Mouse (Mus musculus) Patski (cell line): ENCODE data around the gene Tsfm. TPM values are rescaled to one million over a fixed set of nuclear protein-coding genes. Genes with fewer than 3 reads are reported as not detected.
"Not testable (repeated sequence)": the region's sequence is repeated elsewhere in the genome, so short reads cannot be mapped to it uniquely, and the experiment has no call there.

Experiments
- ATAC-seq: fragments of 100-300 bp; one replicate; pipeline ENCODE4 v1.8.0; 2021
- CTCF ChIA-PET: fragments of 350-600 bp; sonication (Branson Sonifier 250); formaldehyde crosslinking; loops from one replicate; lab custom pipeline; 2022; ENCODE audit warnings: inconsistent platforms; lab: Charles Lee
- POLR2A ChIA-PET: fragments of 350-600 bp; sonication (Branson Sonifier 250); formaldehyde crosslinking; loops from one replicate; lab custom pipeline; 2022; ENCODE audit warnings: antibody characterized with exemption, inconsistent platforms; lab: Charles Lee
- DNase-seq: peaks from one replicate; pipeline ENCODE4 v3.0.0-alpha.2; 2011; ENCODE audit warnings: low read depth, low spot score
- H3K27me3 ChIP-seq: fragments of 371-371 bp; one replicate; pipeline ENCODE4 v1.5.1; 2021
- CTCF ChIP-seq: fragments of 100-300 bp; IDR thresholded peaks from one replicate; pipeline ENCODE4 v1.5.1; 2021
- in situ Hi-C: fragments of 300-500 bp; cut with MboI; formaldehyde crosslinking; loops from 3 replicates; pipeline ENCODE4 v1.11.1; 2018; ENCODE audit warnings: low pct_unique_long_range_greater_than_20kb, mixed read lengths
- polyA plus RNA-seq: library from polyadenylated mRNA; unstranded; gene quantifications from one replicate; pipeline ENCODE4 v1.2.3, GENCODE M21; 2021

Tsfm gene
- polyA plus RNA-seq, 1 experiment from 2014 or later, result 61.7 TPM

DNA sequence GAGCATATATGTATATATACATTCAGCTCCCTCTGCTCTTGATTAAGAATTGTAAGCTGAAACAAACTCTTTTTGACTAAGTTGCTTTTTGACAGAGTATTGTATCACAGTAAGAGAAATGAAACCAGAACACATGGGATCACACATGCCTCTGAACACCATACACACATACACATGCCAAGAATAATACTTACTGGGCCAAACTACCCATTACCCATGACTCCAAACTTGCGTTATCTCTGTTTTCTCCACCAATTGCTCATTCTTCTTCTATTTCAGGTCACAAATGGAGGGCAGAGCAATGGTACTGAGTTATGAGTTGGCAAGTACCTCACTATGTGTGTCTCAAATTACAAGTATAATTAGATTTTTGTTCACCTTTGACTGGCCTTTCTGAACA, 43.3 kb upstream of the Tsfm start:
- no peaks in the 10 kb centered on the region for H3K27me3 ChIP-seq
- DNase-seq (no peak), ATAC-seq (no peak)
- in situ Hi-C loops, result loop anchor here (25.0 kb wide), 1 partner anchor 588 kb away; the partner anchor contains the start of genes Nab2 and Nemp1
- no peak for TF ChIP-seq CTCF
- CTCF ChIA-PET, result interaction anchor here (0.9 kb wide), 1 partner anchor 11 kb away, joined by 3 read pairs; the partner anchor contains the start of gene Cdk4
- POLR2A ChIA-PET, result interaction anchor here (1.5 kb wide), 1 partner anchor 11 kb away, joined by 3 read pairs; the partner anchor contains the start of gene Cdk4

DNA sequence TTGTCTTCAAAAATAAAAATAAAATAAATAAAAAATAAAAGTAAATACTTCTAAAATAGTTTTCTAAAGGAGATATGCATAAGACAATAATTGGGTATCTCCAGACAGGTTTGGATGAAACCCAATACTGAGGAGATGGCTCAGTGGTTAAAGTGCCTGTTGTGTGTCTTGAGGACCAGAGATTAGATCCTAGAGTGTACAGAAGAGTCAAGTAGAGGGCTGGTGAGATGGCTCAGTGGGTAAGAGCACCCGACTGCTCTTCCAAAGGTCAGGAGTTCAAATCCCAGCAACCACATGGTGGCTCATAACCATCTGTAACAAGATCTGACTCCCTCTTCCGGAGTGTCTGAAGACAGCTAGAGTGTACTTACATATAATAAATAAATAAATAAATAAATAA, 42.3 kb upstream of the Tsfm start:
- CTCF ChIA-PET, result interaction anchor here (0.9 kb wide), 1 partner anchor 10 kb away, joined by 3 read pairs; the partner anchor contains the start of gene Cdk4
- ATAC-seq, H3K27me3 ChIP-seq, POLR2A ChIA-PET, DNase-seq: not testable (repeated sequence)
- in situ Hi-C loops, result loop anchor here (25.0 kb wide), 1 partner anchor 589 kb away; the partner anchor contains the start of genes Nab2 and Nemp1

DNA sequence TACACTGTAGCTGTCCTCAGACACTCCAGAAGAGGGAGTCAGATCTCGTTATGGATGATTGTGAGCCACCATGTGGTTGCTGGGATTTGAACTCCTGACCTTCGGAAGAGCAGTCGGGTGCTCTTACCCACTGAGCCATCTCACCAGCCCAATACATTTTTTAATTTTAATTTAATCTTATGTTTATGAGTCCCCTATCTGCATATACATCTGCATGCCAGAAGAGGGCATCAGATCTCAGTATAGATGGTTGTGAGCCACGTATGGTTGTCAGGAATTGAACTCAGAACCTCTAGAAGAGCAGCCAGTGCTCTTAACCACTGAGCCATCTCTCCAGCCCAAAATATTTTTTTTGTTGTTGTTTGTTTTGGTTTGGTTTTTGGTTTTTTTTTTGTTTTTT, 41.6 kb upstream of the Tsfm start:
- POLR2A ChIA-PET, CTCF ChIA-PET, H3K27me3 ChIP-seq, DNase-seq, ATAC-seq: not testable (repeated sequence)
- in situ Hi-C loops, result loop anchor here (25.0 kb wide), 1 partner anchor 590 kb away; the partner anchor contains the start of genes Nab2 and Nemp1

DNA sequence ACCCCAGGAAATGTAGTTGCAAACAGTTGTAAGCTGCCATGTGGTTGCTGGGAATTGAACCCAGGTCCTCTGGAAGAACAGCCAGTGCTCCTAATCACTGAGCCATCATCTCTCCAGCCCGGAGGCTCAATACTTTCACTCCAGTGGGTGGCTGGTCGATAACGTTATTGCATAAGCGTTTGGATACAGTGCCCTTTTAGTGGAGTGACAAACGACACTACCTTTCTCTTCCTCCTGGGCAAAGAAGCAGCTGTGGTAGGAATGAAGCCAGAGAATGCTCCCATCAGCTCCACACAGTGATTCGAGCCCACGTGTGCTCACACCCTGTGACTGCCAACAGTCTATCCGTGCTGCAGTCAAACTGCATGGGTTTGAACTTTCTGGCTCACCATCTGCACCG, 40.6 kb upstream of the Tsfm start:
- ATAC-seq, result no peak
- ChIA-PET POLR2A (no interaction called here), CTCF (interaction anchor here (1.1 to 1.2 kb wide), 2 partner anchors 12 to 13 kb away, joined by 3 read pairs; no protein-coding TSS in a partner anchor)
- DNase-seq, result no peak
- H3K27me3 ChIP-seq, result no peaks in the 10 kb centered on the region
- TF ChIP-seq CTCF, result no peak
- in situ Hi-C loops, result loop anchor here (25.0 kb wide), 1 partner anchor 591 kb away; the partner anchor contains the start of genes Nab2 and Nemp1

DNA sequence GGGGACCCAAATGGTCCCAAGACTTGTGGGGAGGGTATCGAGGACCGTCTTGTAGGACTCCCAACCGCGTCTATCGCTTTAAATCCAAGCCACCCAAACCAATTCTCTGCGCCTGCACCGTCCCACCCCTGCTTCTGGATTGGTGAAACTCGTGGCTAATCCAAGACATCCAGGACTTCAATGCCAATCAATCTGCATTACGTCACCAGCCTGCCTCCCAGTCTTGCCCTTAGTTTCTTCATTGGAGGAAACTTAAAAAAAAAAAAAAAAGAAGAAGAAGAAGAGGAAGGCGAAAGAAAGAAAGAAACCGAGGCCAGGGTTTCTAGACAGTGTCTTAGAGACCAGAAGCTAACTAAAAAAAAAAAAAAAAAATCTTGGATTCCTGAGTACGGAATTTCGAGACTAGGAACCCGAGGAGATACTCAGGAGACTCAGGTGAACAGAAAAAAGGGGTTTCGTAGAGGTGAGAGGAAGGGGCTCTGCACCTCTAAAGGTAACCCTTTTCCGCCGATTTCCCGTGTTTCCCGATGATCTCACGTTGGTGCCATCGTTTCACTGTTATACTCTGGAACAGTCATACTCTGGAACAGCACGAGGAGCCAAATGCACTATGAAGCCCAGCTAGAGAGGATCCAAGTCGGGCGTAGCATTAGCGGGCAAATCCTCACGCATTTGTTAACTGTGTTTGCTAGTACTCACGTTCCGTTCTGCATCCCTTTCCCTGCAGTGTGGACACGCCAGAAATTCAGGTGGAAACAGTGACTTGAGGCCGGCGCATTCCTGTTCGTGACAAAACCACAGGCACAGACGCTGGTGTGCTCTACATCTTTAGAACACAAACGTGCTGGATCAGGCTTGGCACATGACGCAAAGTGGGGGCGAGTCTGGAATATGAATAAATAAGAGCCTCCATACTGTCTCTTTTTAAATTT, 39.8 kb upstream of the Tsfm start, which contains the start of gene Tspan31:
Gene Tspan31, minus strand, starts transcription at position 75 of the 932 bp plus-strand sequence.
- POLR2A ChIA-PET, result interaction anchor here (0.6 to 1.5 kb wide), 3 partner anchors 8 to 1478 kb away, joined by 3 to 4 read pairs (median 4); partner anchors contain the start of genes Eef1akmt3 and Mettl1
- H3K27me3 ChIP-seq, result no peaks in the 10 kb centered on the region
- in situ Hi-C loops, result loop anchor here (25.0 kb wide), 1 partner anchor 592 kb away; the partner anchor contains the start of genes Nab2 and Nemp1
- no peak for TF ChIP-seq CTCF
- ATAC-seq (peak; percentile 86), DNase-seq (peak; percentile 75)
- CTCF ChIA-PET, result interaction anchor here (0.6 to 1.7 kb wide), 3 partner anchors 13 to 24 kb away, joined by 3 to 4 read pairs (median 3); no protein-coding TSS in a partner anchor

DNA sequence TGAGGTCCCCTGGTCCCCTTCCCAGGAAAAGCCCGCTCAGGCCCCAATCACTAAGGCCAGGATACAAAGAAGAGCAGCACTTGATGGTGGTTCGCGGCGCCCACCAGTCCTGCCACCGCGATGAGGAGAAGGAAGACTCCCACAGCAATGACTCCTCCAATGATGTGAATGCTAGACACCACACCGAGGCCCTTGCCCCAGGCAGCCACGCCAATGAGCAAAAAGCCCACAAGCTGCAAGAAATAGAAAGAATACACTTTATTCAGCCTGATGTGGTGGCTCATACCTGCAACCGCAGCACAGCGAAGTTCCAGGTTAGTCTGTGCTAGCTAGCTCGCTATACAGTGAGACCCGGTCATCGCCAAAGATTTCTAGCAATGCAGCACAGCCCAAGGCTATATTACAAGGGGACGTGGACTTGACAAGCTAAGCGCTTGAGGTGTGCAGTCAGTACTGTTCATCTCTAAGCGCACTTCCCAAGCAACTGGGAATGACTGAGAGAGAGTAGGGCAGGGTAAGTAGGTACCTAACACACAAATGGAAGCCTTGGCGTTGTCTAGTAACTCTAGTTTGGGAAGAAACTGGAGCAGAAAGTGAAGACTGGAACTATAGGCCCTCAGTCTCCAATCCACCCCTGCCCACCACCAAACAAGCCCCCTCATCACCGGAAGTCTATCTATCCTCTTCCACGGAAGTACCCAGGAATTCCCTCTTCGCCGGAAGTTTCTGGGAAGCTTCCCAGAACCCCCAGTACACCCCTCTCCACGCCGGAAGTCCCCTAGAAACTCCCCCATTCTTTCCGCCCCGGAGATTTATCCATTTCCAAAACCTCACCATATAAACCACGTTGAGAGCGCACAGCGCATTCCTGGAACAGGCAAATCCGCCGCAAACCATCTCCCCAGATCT, 38.9 kb upstream of the Tsfm start:
- ChIA-PET POLR2A (interaction anchor here (1.5 kb wide), 1 partner anchor 28 kb away, joined by 4 read pairs; the partner anchor contains the start of genes Eef1akmt3 and Mettl1), CTCF (interaction anchor here (0.6 to 1.7 kb wide), 2 partner anchors 14 to 23 kb away, joined by 3 to 4 read pairs; no protein-coding TSS in a partner anchor)
- in situ Hi-C loops, result loop anchor here (25.0 kb wide), 1 partner anchor 593 kb away; the partner anchor contains the start of genes Nab2 and Nemp1
- H3K27me3 ChIP-seq, result no peaks in the 10 kb centered on the region
- no peak for TF ChIP-seq CTCF
- ATAC-seq (peak; percentile 28), DNase-seq (no peak)

DNA sequence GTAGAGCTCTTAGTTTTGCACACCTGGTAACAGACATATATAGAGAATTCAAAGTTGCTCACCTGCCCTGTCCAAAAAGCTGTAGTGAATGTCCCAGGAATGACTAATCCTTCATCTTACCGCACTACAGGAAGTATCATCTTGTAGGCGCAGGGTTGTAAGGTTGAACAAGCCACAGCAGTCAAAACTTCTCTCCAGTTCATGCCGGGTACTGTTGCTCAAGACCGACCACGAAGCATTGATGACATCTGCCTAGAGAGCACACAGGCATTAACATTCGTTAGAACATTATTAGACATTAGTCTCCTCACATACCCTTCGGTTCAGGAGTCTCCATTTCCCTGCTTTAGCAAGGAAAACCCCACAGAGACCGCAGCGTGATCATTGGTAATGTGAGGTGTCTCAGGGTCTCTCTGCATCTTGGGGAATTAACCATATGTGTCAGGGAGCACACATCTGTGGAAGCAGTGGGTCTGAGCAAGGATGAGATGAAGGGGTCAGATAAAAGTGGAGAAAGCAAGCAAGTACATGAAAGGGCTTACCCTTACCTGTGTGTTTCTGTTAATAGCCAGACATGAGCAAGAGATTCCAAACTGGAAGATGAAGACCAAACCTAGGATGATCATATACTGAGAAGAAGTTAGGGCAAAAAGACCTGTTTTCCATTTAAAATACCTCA, 37.9 kb upstream of the Tsfm start:
- ChIA-PET POLR2A (no interaction called here), CTCF (interaction anchor here (1.3 to 1.7 kb wide), 2 partner anchors 10 to 15 kb away, joined by 4 read pairs; no protein-coding TSS in a partner anchor)
- no peak for TF ChIP-seq CTCF
- in situ Hi-C loops, result loop anchor here (25.0 kb wide), 1 partner anchor 594 kb away; the partner anchor contains the start of genes Nab2 and Nemp1
- DNase-seq (no peak), ATAC-seq (no peak)
- no peaks in the 10 kb centered on the region for H3K27me3 ChIP-seq

DNA sequence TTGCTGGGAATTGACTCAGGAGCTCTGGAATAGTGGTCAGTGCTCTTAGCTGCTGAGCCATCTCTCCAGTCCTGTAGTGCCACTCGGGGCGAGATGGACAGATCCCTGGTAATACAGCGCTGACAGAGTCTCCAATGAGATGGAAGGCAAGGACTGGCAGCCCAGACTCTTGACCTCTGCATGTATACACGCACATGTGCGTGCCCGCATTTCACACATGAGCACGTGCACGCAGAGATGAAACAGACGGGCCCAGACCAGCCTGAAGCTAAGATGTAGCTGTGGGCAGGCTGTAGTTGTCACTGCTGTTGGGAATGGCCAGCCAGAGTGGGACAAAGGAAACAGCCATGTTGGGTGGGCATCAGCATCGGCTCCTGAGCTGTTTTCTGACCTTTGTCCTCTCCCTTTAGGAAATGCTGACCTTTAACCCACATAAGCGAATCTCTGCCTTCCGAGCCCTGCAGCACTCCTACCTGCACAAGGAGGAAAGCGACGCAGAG, 35.9 kb upstream of the Tsfm start:
- in situ Hi-C loops, result loop anchor here (25.0 kb wide), 1 partner anchor 596 kb away; the partner anchor contains the start of genes Nab2 and Nemp1

DNA sequence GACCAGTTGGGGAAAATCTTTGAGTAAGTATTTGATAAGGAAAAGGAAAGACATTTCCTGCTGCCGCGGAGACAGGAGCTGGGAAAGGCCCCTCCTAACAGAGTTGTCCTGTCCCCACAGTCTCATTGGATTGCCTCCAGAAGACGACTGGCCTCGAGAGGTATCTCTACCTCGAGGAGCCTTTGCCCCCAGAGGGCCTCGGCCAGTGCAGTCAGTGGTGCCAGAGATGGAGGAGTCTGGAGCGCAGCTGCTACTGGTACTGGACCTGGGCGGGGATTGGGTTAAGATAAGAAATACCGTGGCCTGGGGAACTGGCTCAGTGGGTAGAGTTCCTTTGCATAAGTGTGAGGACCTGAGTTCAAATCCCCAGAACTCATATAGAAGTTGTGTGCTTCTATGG, 35.3 kb upstream of the Tsfm start:
- POLR2A ChIA-PET, result no interaction called here
- DNase-seq (no peak), ATAC-seq (no peak)
- in situ Hi-C loops, result loop anchor here (25.0 kb wide), 1 partner anchor 596 kb away; the partner anchor contains the start of genes Nab2 and Nemp1
- CTCF ChIA-PET, result no interaction called here
- TF ChIP-seq CTCF, result no peak
- H3K27me3 ChIP-seq, result no peaks in the 10 kb centered on the region

More for the DNA sequence above, 35.9 kb upstream of the Tsfm start:
- CTCF ChIA-PET, result no interaction called here
- no peak for TF ChIP-seq CTCF
- H3K27me3 ChIP-seq, result no peaks in the 10 kb centered on the region
- no peak for DNase-seq
- no peak for ATAC-seq
- POLR2A ChIA-PET, result no interaction called here
